In genomic region chr17:24671346-24671745, GRCm38 (mm10) we compare ENCODE assay signal across 11 mouse cellular contexts. TPM values are rescaled to one million over a fixed set of nuclear protein-coding genes. Genes with fewer than 3 reads are reported as not detected.
DNase-seq lines count a peak whose midpoint lies in the region; ATAC-seq and TF ChIP-seq lines count a peak whose summit lies in the region.
"Had no signal": no experiment of that assay in that cellular context is flagged by ENCODE, and none has a peak within 500 bp of the region (broad histone marks: within the 10 kb centered on the region; RNA-seq: fewer than 3 reads in every experiment).

No protein-coding gene starts in this region.

- no peaks in the 10 kb centered on the region for H3K9me3 ChIP-seq in heart, embryonic 14.5 days (ENCODE audit: control insufficient read depth, low read length)
- H3K9me3 ChIP-seq in embryonic facial prominence, embryonic 11.5 days (replicated peaks; ENCODE audit: control insufficient read depth, low read length): no peaks in the 10 kb centered on the region
- H3K9me3 ChIP-seq in hindbrain, embryonic 16.5 days (ENCODE audit: control insufficient read depth, low read length): no peaks in the 10 kb centered on the region
- no peaks in the 10 kb centered on the region for H3K9me3 ChIP-seq in midbrain, embryonic 13.5 days

- peak overlapping the region; percentile 92 for H3K4me2 ChIP-seq in heart, embryonic 14.5 days (ENCODE audit: low read length)
- H3K4me2 ChIP-seq in embryonic facial prominence, embryonic 11.5 days (ENCODE audit: low read depth, low read length): peak overlapping the region; percentile 85; the same call in 1 of the 2 replicates
- H3K4me2 ChIP-seq in hindbrain, embryonic 16.5 days (ENCODE audit: low read length): peak overlapping the region; percentile 93
- peak overlapping the region; percentile 82 for H3K4me2 ChIP-seq in midbrain, embryonic 13.5 days (replicated peaks)

- H3K4me1 ChIP-seq in heart, embryonic 14.5 days (ENCODE audit: control insufficient read depth in 2 of 2, insufficient read depth in 2 of 2, low read length in 2 of 2): peaks cover 20 to 35% of the 10 kb centered on the region in 2 experiments
- peaks cover 5% of the 10 kb centered on the region; the same call in 1 of the 2 replicates for H3K4me1 ChIP-seq in embryonic facial prominence, embryonic 11.5 days (ENCODE audit: control insufficient read depth, insufficient read depth, low read length)
- H3K4me1 ChIP-seq in hindbrain, embryonic 16.5 days (ENCODE audit: control insufficient read depth, insufficient read depth, low read depth, low read length): peaks cover 26% of the 10 kb centered on the region
- peaks cover 32% of the 10 kb centered on the region for H3K4me1 ChIP-seq in midbrain, embryonic 13.5 days (replicated peaks)
- peaks cover 31% of the 10 kb centered on the region for H3K4me1 ChIP-seq in cerebellum, adult 2 months (ENCODE audit: control insufficient read depth, insufficient read depth, low read length)

- intact Hi-C loops in heart, postnatal 14 days (cut with DNase I): loop anchor here (2.0 kb wide), 1 partner anchor 21 kb away; no protein-coding TSS in a partner anchor
- intact Hi-C loops in gastrocnemius, postnatal 14 days (cut with DNase I; ENCODE audit: low total_unique reads): no loop called here

- no peaks in the 10 kb centered on the region for H3K27me3 ChIP-seq in heart, embryonic 14.5 days (ENCODE audit: control insufficient read depth, insufficient read depth, low read length)
- H3K27me3 ChIP-seq in embryonic facial prominence, embryonic 11.5 days (ENCODE audit: control insufficient read depth, insufficient read depth, low read length): no peaks in the 10 kb centered on the region
- H3K27me3 ChIP-seq in hindbrain, embryonic 16.5 days (replicated peaks; ENCODE audit: control insufficient read depth, insufficient read depth, low read length): no peaks in the 10 kb centered on the region
- H3K27me3 ChIP-seq in midbrain, embryonic 13.5 days: no peaks in the 10 kb centered on the region
- no peaks in the 10 kb centered on the region for H3K27me3 ChIP-seq in cerebellum, adult 2 months (ENCODE audit: control insufficient read depth, insufficient read depth, low read length)

- no peak for ATAC-seq in heart, embryonic 14.5 days (ENCODE audit: insufficient number of reproducible peaks, insufficient read depth, low FRiP score, low read depth)
- no peak for ATAC-seq in embryonic facial prominence, embryonic 11.5 days (replicated peaks; ENCODE audit: insufficient number of reproducible peaks, low FRiP score, low TSS enrichment, low read depth)
- ATAC-seq in hindbrain, embryonic 16.5 days: no peak
- ATAC-seq in midbrain, embryonic 13.5 days: no peak

- peak overlapping the region; percentile 97 for H3K9ac ChIP-seq in heart, embryonic 14.5 days (ENCODE audit: low read length)
- H3K9ac ChIP-seq in embryonic facial prominence, embryonic 11.5 days (replicated peaks; ENCODE audit: low read length): peak overlapping the region; percentile 44; the same call in 1 of the 2 replicates
- H3K9ac ChIP-seq in hindbrain, embryonic 16.5 days (ENCODE audit: low read depth, low read length): no peak overlapping the region
- peak overlapping the region; percentile 98 for H3K9ac ChIP-seq in midbrain, embryonic 13.5 days (replicated peaks)

- TF ChIP-seq POLR2A in cerebellum, adult 2 months (IDR thresholded peaks at IDR 0.05; ENCODE audit: borderline replicate concordance, insufficient read depth, low read length): no peak

- H3K27ac ChIP-seq in heart, embryonic 14.5 days (replicated peaks in 1 of 2; ENCODE audit: control insufficient read depth in 1 of 2, insufficient read depth in 1 of 2, low read depth in 2 of 2, low read length in 2 of 2): no peak overlapping the region
- no peak overlapping the region for H3K27ac ChIP-seq in embryonic facial prominence, embryonic 11.5 days (replicated peaks; ENCODE audit: low read depth, low read length)
- H3K27ac ChIP-seq in hindbrain, embryonic 16.5 days (ENCODE audit: low read depth, low read length): no peak overlapping the region
- H3K27ac ChIP-seq in midbrain, embryonic 13.5 days: no peak overlapping the region
- H3K27ac ChIP-seq in cerebellum, adult 2 months (ENCODE audit: insufficient read depth, low read length): no peak overlapping the region

- WGBS in heart, embryonic 14.5 days: 68% methylated on average over 5 of the region's 5 CpGs
- WGBS in embryonic facial prominence, embryonic 11.5 days: 73% methylated on average over 5 of the region's 5 CpGs
- WGBS in hindbrain, embryonic 16.5 days: 67% methylated on average over 5 of the region's 5 CpGs
- 79% methylated on average over 5 of the region's 5 CpGs for WGBS in midbrain, embryonic 13.5 days
- WGBS in cerebellum, adult 2 months: 39% methylated on average over 5 of the region's 5 CpGs

- no peak overlapping the region for H3K4me3 ChIP-seq in heart, embryonic 14.5 days (ENCODE audit: control insufficient read depth in 1 of 2, insufficient read depth in 1 of 2, low read depth in 1 of 2, low read length in 2 of 2)
- H3K4me3 ChIP-seq in embryonic facial prominence, embryonic 11.5 days (ENCODE audit: low read depth, low read length): peak overlapping the region; percentile 8; the same call in 1 of the 2 replicates
- no peak overlapping the region; the same call in 1 of the 2 replicates for H3K4me3 ChIP-seq in hindbrain, embryonic 16.5 days (ENCODE audit: low read length)
- no peak overlapping the region for H3K4me3 ChIP-seq in midbrain, embryonic 13.5 days (replicated peaks)
- no peak overlapping the region for H3K4me3 ChIP-seq in cerebellum, adult 2 months (replicated peaks; ENCODE audit: insufficient read depth, low read depth, low read length)

- H3K36me3 ChIP-seq in heart, embryonic 14.5 days (ENCODE audit: control insufficient read depth, insufficient read depth, low read length): no peaks in the 10 kb centered on the region
- no peaks in the 10 kb centered on the region for H3K36me3 ChIP-seq in embryonic facial prominence, embryonic 11.5 days (replicated peaks; ENCODE audit: control insufficient read depth, insufficient read depth, low read depth, low read length)
- no peaks in the 10 kb centered on the region for H3K36me3 ChIP-seq in hindbrain, embryonic 16.5 days (ENCODE audit: control insufficient read depth, insufficient read depth, low read length)
- no peaks in the 10 kb centered on the region for H3K36me3 ChIP-seq in midbrain, embryonic 13.5 days

- DNase-seq in heart, postnatal 14 days: no peak
- DNase-seq in embryonic facial prominence, embryonic 11.5 days (ENCODE audit: low spot score): no peak
- no peak for DNase-seq in adrenal gland, adult 18-20 months (ENCODE audit: low spot score in 2 of 2)
- DNase-seq in gastrocnemius, postnatal 14 days: no peak
- DNase-seq in cerebellum, adult 2 months: no peak

- TF ChIP-seq CTCF in cerebellum, adult 2 months (IDR thresholded peaks at IDR 0.05; ENCODE audit: borderline replicate concordance, insufficient read depth, low read depth, low read length): no peak

RNA-seq across cellular contexts. Expression of gene Zfp598, which starts 1.9 kb away (rescaled TPM):
- 18.4 and 19.4 TPM in 2 replicates for polyA plus RNA-seq in heart, embryonic 14.5 days (2014; fragmentation: Nextera tagmentation; extraction: Ambion mirVana)
- total RNA-seq in heart, postnatal 14 days (2021): 10 to 100 TPM; 20.2 to 21.6 TPM
- 24.1 and 26.6 TPM in 2 replicates for polyA plus RNA-seq in embryonic facial prominence, embryonic 11.5 days (2014; fragmentation: Nextera tagmentation; extraction: Ambion mirVana)
- 10.8 and 18.7 TPM in 2 replicates for polyA plus RNA-seq in hindbrain, embryonic 16.5 days (2015; fragmentation: Nextera tagmentation; extraction: Ambion mirVana)
- 15.0 and 18.6 TPM in 2 replicates for polyA plus RNA-seq in midbrain, embryonic 13.5 days (2015; fragmentation: Nextera tagmentation; extraction: Ambion mirVana)
- total RNA-seq in adrenal gland, adult 18-20 months (2021): 10 to 100 TPM; 50.0 to 55.7 TPM
- 10 to 100 TPM; 13.9 to 16.3 TPM for total RNA-seq in gastrocnemius, postnatal 14 days (2021)
- 92.6 and 98.6 TPM in 2 replicates for polyA plus RNA-seq in cerebellum, adult 2 months (2012; rRNA removed)

RNA-seq across cellular contexts. Expression of gene Npw, which starts 13.1 kb away (rescaled TPM):
- not detected in 2 replicates for polyA plus RNA-seq in heart, embryonic 14.5 days (2014; fragmentation: Nextera tagmentation; extraction: Ambion mirVana)
- total RNA-seq in heart, postnatal 14 days (2021): not detected
- 0.48 TPM in 1 of 2 replicates, not detected in the other for polyA plus RNA-seq in embryonic facial prominence, embryonic 11.5 days (2014; fragmentation: Nextera tagmentation; extraction: Ambion mirVana)
- polyA plus RNA-seq in hindbrain, embryonic 16.5 days (2015; fragmentation: Nextera tagmentation; extraction: Ambion mirVana): 0.54 and 0.75 TPM in 2 replicates
- polyA plus RNA-seq in midbrain, embryonic 13.5 days (2015; fragmentation: Nextera tagmentation; extraction: Ambion mirVana): not detected in 2 replicates
- not detected for total RNA-seq in adrenal gland, adult 18-20 months (2021)
- total RNA-seq in gastrocnemius, postnatal 14 days (2021): not detected
- polyA plus RNA-seq in cerebellum, adult 2 months (2012; rRNA removed): not detected in 2 replicates
- total RNA-seq: gastrocnemius, postnatal 4 days; neutrophil, adult 5-6 weeks had no signal
- polyA plus RNA-seq: brain, embryonic 14.5 days had no signal

RNA-seq across cellular contexts. Expression of gene Syngr3, which starts 18.4 kb away (rescaled TPM):
- 0.42 and 0.69 TPM in 2 replicates for polyA plus RNA-seq in heart, embryonic 14.5 days (2014; fragmentation: Nextera tagmentation; extraction: Ambion mirVana)
- total RNA-seq in heart, postnatal 14 days (2021): under 1 TPM in 1 of 2 experiments, not detected in 1; 0.12 TPM
- polyA plus RNA-seq in embryonic facial prominence, embryonic 11.5 days (2014; fragmentation: Nextera tagmentation; extraction: Ambion mirVana): 6.2 and 6.6 TPM in 2 replicates
- polyA plus RNA-seq in hindbrain, embryonic 16.5 days (2015; fragmentation: Nextera tagmentation; extraction: Ambion mirVana): 272 and 319 TPM in 2 replicates
- polyA plus RNA-seq in midbrain, embryonic 13.5 days (2015; fragmentation: Nextera tagmentation; extraction: Ambion mirVana): 95.0 and 98.1 TPM in 2 replicates
- 1 to 10 TPM; 2.2 to 3.3 TPM for total RNA-seq in adrenal gland, adult 18-20 months (2021)
- total RNA-seq in gastrocnemius, postnatal 14 days (2021): not detected
- polyA plus RNA-seq in cerebellum, adult 2 months (2012; rRNA removed): 130 and 132 TPM in 2 replicates
- total RNA-seq: neutrophil, adult 5-6 weeks had no signal

RNA-seq across cellular contexts. Expression of gene Slc9a3r2, which starts 21.2 kb away (rescaled TPM):
- 59.6 and 60.9 TPM in 2 replicates for polyA plus RNA-seq in heart, embryonic 14.5 days (2014; fragmentation: Nextera tagmentation; extraction: Ambion mirVana)
- 100 to 1,000 TPM; 134 TPM for total RNA-seq in heart, postnatal 14 days (2021)
- polyA plus RNA-seq in embryonic facial prominence, embryonic 11.5 days (2014; fragmentation: Nextera tagmentation; extraction: Ambion mirVana): 48.3 and 50.2 TPM in 2 replicates
- polyA plus RNA-seq in hindbrain, embryonic 16.5 days (2015; fragmentation: Nextera tagmentation; extraction: Ambion mirVana): 60.8 TPM in 2 replicates
- polyA plus RNA-seq in midbrain, embryonic 13.5 days (2015; fragmentation: Nextera tagmentation; extraction: Ambion mirVana): 21.3 and 23.5 TPM in 2 replicates
- total RNA-seq in adrenal gland, adult 18-20 months (2021): 10 to 100 TPM; 62.0 to 90.2 TPM
- 10 to 100 TPM; 36.2 to 46.3 TPM for total RNA-seq in gastrocnemius, postnatal 14 days (2021)
- polyA plus RNA-seq in cerebellum, adult 2 months (2012; rRNA removed): 140 and 146 TPM in 2 replicates

RNA-seq across cellular contexts. Expression of gene Gfer, which starts 24.6 kb away (rescaled TPM):
- 29.3 and 29.7 TPM in 2 replicates for polyA plus RNA-seq in heart, embryonic 14.5 days (2014; fragmentation: Nextera tagmentation; extraction: Ambion mirVana)
- total RNA-seq in heart, postnatal 14 days (2021): 10 to 100 TPM; 15.9 to 16.2 TPM
- 46.8 and 52.4 TPM in 2 replicates for polyA plus RNA-seq in embryonic facial prominence, embryonic 11.5 days (2014; fragmentation: Nextera tagmentation; extraction: Ambion mirVana)
- 35.4 and 37.3 TPM in 2 replicates for polyA plus RNA-seq in hindbrain, embryonic 16.5 days (2015; fragmentation: Nextera tagmentation; extraction: Ambion mirVana)
- 36.7 and 39.9 TPM in 2 replicates for polyA plus RNA-seq in midbrain, embryonic 13.5 days (2015; fragmentation: Nextera tagmentation; extraction: Ambion mirVana)
- 10 to 100 TPM; 31.9 to 33.9 TPM for total RNA-seq in adrenal gland, adult 18-20 months (2021)
- total RNA-seq in gastrocnemius, postnatal 14 days (2021): 10 to 100 TPM; 23.0 to 25.0 TPM
- polyA plus RNA-seq in cerebellum, adult 2 months (2012; rRNA removed): 26.7 and 30.9 TPM in 2 replicates

Comparison
In these comparisons a context has a peak if more than half of its experiments do, and no peak if none do; other contexts are left out.
1. RNA of gene Syngr3, which starts 18.4 kb away (polyA plus RNA-seq): 272 to 319 TPM in hindbrain, embryonic 16.5 days, 130 to 132 TPM in cerebellum, adult 2 months and 95.0 to 98.1 TPM in midbrain, embryonic 13.5 days; 6.2 to 6.6 TPM in embryonic facial prominence, embryonic 11.5 days and 0.42 to 0.69 TPM in heart, embryonic 14.5 days; every median in the first group is over 10 times any median in the second.
2. Peak in every context shown above with its lines, with median percentiles within 50 percentile points of each other: H3K4me2 ChIP-seq.